Mouse (Mus musculus): Measurements from ENCODE around the gene Gm44503. TPM values are rescaled to one million over a fixed set of nuclear protein-coding genes. Genes with fewer than 3 reads are reported as not detected.

Gm44503 gene
- polyA plus RNA-seq, 1 experiment from 2014 or later: not detected

DNA sequence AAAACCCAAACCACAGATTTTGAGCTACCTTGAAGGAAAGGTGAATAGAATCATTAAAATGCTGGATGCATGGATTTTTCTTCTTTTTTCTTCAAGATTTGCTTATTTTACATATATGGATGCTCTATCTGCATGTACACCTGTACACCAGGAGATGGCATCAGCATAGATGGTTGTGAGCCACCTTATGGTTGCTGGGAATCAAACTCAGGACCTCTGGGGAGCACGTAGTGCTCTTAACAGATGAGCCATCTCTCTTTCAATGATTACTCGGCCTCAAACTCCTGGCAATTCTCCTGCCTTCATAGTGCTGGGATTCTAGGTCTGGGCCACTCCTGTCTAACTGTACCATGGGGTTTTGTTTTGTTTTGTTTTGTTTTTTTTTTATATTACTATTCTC, 24.4 kb downstream of the Gm44503 start:
- no peak overlapping the region for H3K27ac ChIP-seq (ENCODE audit: low read depth, low read length)
- no peak for ATAC-seq
- H3K4me2 ChIP-seq (replicated peaks; ENCODE audit: low read depth): no peak overlapping the region
- no peaks in the 10 kb centered on the region for H3K9me3 ChIP-seq (ENCODE audit: control insufficient read depth)
- no peak overlapping the region for H3K4me3 ChIP-seq (ENCODE audit: low read depth, low read length)
- no peaks in the 10 kb centered on the region for H3K27me3 ChIP-seq (replicated peaks; ENCODE audit: control insufficient read depth, insufficient read depth, low read length)
- H3K9ac ChIP-seq (ENCODE audit: low read depth, low read length): no peak overlapping the region
- peak; percentile 40 for TF ChIP-seq CTCF (IDR thresholded peaks at IDR 0.05; ENCODE audit: low read depth)
- H3K4me1 ChIP-seq (replicated peaks; ENCODE audit: control insufficient read depth, insufficient read depth, low read length): peaks cover 6% of the 10 kb centered on the region; the same call in 1 of the 2 replicates
- H3K36me3 ChIP-seq (ENCODE audit: control insufficient read depth, insufficient read depth): no peaks in the 10 kb centered on the region
- WGBS: 65% methylated on average over 2 of the region's 2 CpGs

DNA sequence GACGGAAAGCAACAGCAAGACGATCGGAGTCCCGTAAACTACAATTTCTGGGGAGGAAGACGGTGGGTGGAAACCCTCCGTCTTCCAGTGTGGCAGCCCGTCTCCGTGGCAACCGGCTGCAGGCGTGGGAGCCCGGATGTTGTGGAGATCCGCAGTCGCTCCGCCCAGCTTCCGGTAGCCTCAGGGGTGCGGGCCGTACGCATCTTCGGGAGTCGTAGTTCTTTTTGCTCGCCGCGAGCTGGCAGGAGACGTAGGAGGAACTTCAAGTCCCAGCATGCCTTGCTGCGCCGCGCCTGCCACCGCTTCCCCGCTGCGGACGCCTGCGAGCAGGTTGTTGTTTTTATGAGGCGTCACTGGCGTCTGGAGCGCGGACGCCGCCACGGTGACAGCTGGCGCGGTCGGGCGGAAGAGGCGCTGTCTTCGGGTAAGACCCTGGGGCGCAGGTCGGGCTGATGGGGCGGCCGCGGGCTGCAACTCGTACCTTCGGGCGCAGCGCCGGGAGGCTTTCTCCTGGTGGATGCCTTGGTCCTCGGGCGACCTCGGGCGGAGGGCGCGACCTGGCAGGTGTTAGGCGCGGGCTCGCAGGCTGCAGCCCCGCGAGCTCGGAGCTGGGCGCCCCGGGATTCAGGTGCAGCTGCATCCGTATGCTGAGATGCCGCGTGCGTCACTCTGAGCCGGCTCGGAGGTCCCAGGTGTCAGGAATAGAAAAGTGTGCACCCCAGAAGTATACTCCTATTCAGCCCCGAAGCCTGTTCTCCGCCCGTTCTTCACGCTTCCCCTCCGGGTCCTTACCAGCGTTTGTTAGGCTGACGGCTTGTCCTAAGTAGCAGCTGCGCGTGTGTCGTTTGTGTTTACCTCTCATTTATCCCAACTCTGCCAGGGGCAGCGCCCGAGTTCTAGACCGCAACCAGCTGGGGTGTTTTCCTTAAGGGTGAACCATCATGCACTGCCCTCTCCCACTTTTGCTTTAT, 26.9 kb downstream of the Gm44503 start, which contains the start of the genes Ccpg1os and Ccpg1:
Gene Ccpg1os (minus strand): TSS at position 133 of the 971 bp plus-strand sequence.
Gene Ccpg1 (plus strand): TSS at position 180 of the 971 bp plus-strand sequence.
- Histone ChIP-seq H3K4me1 (replicated peaks; ENCODE audit: control insufficient read depth, insufficient read depth, low read length) (peaks cover 6% of the 10 kb centered on the region; the same call in 1 of the 2 replicates), H3K27me3 (replicated peaks; ENCODE audit: control insufficient read depth, insufficient read depth, low read length) (no peaks in the 10 kb centered on the region), H3K9ac (ENCODE audit: low read depth, low read length) (peak within 1 kb of the TSS; percentile 78), H3K27ac (ENCODE audit: low read depth, low read length) (peak within 1 kb of the TSS; percentile 69), H3K4me3 (ENCODE audit: low read depth, low read length) (peak within 1 kb of the TSS; percentile 70), H3K9me3 (ENCODE audit: control insufficient read depth) (no peaks in the 10 kb centered on the region), H3K36me3 (ENCODE audit: control insufficient read depth, insufficient read depth) (no peaks in the 10 kb centered on the region), H3K4me2 (replicated peaks; ENCODE audit: low read depth) (peak within 1 kb of the TSS; percentile 90)
- TF ChIP-seq CTCF (IDR thresholded peaks at IDR 0.05; ENCODE audit: low read depth): peak; percentile 47
- under 1% methylated on average over 88 of the region's 88 CpGs for WGBS
- peak; percentile 99 for ATAC-seq

DNA sequence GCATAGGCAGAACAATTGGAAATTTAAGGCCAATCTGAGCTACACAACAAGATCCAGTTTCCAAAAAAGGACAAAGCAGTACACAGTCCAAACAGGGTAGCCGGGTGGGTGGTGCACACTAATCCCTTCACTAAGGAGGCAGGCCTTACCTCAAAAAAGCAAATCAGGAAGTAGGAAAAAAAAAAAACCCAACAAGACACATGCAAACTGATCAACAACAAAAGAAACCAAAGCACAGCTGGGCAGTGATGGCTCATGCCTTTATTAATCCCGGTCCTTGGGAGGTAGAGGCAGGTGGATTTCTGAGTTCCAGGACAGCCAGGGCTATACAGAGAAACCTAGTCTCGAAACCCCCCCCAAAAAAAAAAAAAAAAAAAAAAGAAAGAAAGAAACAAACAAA, 29.1 kb downstream of the Gm44503 start:
- H3K9ac ChIP-seq (ENCODE audit: low read depth, low read length): no peak overlapping the region
- H3K4me2 ChIP-seq (replicated peaks; ENCODE audit: low read depth): no peak overlapping the region
- H3K4me1 ChIP-seq (replicated peaks; ENCODE audit: control insufficient read depth, insufficient read depth, low read length): peaks cover 6% of the 10 kb centered on the region; the same call in 1 of the 2 replicates
- no peaks in the 10 kb centered on the region for H3K9me3 ChIP-seq (ENCODE audit: control insufficient read depth)
- no peak overlapping the region for H3K4me3 ChIP-seq (ENCODE audit: low read depth, low read length)
- H3K36me3 ChIP-seq (ENCODE audit: control insufficient read depth, insufficient read depth): no peaks in the 10 kb centered on the region
- H3K27ac ChIP-seq (ENCODE audit: low read depth, low read length): no peak overlapping the region
- H3K27me3 ChIP-seq (replicated peaks; ENCODE audit: control insufficient read depth, insufficient read depth, low read length): no peaks in the 10 kb centered on the region
- WGBS: 59% methylated on average over 3 of the region's 3 CpGs
- TF ChIP-seq CTCF (IDR thresholded peaks at IDR 0.05; ENCODE audit: low read depth): no peak
- no peak for ATAC-seq

DNA sequence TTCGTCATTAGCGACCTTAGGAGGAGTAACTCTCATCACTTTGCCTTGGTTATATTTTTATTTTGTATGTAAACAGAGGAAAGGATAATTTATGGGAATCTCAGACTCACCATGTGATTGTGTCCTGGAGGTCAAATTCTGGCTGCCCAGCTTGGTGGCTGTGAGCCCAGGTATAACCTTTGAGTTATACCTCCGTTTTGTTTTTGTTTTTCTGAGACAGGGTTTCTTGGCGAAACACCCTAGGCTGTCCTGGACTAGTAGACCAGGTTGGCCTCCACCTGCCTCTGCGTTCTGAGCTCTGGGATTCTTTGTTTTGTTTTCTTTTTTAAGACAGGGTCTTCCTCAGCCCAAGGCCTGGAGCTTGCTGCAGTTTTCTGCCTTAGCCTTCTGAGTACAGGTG, 30.1 kb downstream of the Gm44503 start:
- H3K27ac ChIP-seq (ENCODE audit: low read depth, low read length): no peak overlapping the region
- 88% methylated on average over 5 of the region's 5 CpGs for WGBS
- TF ChIP-seq CTCF (IDR thresholded peaks at IDR 0.05; ENCODE audit: low read depth): no peak
- no peak overlapping the region for H3K9ac ChIP-seq (ENCODE audit: low read depth, low read length)
- no peaks in the 10 kb centered on the region for H3K9me3 ChIP-seq (ENCODE audit: control insufficient read depth)
- H3K4me1 ChIP-seq (replicated peaks; ENCODE audit: control insufficient read depth, insufficient read depth, low read length): peaks cover 6% of the 10 kb centered on the region; the same call in 1 of the 2 replicates
- no peaks in the 10 kb centered on the region for H3K36me3 ChIP-seq (ENCODE audit: control insufficient read depth, insufficient read depth)
- H3K27me3 ChIP-seq (replicated peaks; ENCODE audit: control insufficient read depth, insufficient read depth, low read length): no peaks in the 10 kb centered on the region
- no peak overlapping the region for H3K4me2 ChIP-seq (replicated peaks; ENCODE audit: low read depth)
- H3K4me3 ChIP-seq (ENCODE audit: low read depth, low read length): no peak overlapping the region
- ATAC-seq: no peak

DNA sequence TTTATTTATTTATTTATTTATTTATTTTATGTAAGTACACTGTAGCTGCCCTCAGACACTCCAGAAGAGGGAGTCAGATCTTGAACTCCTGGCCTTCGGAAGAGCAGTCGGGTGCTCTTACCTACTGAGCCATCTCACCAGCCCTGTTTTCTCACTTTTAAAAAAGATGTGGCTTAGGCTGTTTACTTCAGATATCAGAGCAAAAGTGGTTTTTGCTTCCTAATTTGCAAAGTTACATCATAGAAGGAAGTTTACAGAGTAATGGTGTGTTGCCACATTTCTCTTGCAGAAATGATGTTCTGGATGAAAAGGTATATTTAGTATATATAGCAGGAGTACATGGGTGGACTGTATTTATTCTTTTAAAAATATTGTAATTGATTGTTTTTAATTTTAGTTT, 32.8 kb downstream of the Gm44503 start:
- no peak for TF ChIP-seq CTCF (IDR thresholded peaks at IDR 0.05; ENCODE audit: low read depth)
- Histone ChIP-seq H3K27ac (ENCODE audit: low read depth, low read length) (no peak overlapping the region), H3K9ac (ENCODE audit: low read depth, low read length) (no peak overlapping the region), H3K9me3 (ENCODE audit: control insufficient read depth) (no peaks in the 10 kb centered on the region), H3K4me2 (replicated peaks; ENCODE audit: low read depth) (no peak overlapping the region), H3K4me1 (replicated peaks; ENCODE audit: control insufficient read depth, insufficient read depth, low read length) (no peaks in the 10 kb centered on the region), H3K4me3 (ENCODE audit: low read depth, low read length) (no peak overlapping the region), H3K27me3 (replicated peaks; ENCODE audit: control insufficient read depth, insufficient read depth, low read length) (no peaks in the 10 kb centered on the region), H3K36me3 (ENCODE audit: control insufficient read depth, insufficient read depth) (no peaks in the 10 kb centered on the region)
- WGBS: 88% methylated on average over 2 of the region's 2 CpGs
- ATAC-seq: no peak

DNA sequence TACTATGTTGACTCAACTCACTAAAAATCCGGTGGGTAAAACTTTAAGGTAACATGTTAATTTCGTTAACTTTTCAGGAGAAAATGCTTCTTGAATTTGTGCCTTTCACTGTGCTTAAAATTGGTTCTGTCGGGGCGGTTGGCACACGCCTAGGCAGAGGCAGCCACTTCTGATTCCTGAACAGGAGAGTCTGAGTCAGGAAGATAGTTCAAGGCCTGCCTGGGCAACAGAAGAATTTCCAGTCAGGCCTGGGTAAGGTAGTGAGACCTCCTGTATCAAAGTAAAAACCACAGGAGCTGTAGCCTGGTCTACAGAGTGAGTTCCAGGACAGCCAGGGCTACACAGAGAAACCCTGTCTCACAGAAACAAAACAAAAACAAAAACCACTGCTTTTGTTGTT, 33.9 kb downstream of the Gm44503 start:
- no peaks in the 10 kb centered on the region for H3K27me3 ChIP-seq (replicated peaks; ENCODE audit: control insufficient read depth, insufficient read depth, low read length)
- H3K4me3 ChIP-seq (ENCODE audit: low read depth, low read length): no peak overlapping the region
- no peak overlapping the region for H3K27ac ChIP-seq (ENCODE audit: low read depth, low read length)
- H3K4me2 ChIP-seq (replicated peaks; ENCODE audit: low read depth): no peak overlapping the region
- no peaks in the 10 kb centered on the region for H3K4me1 ChIP-seq (replicated peaks; ENCODE audit: control insufficient read depth, insufficient read depth, low read length)
- WGBS: 86% methylated on average over 5 of the region's 5 CpGs
- H3K36me3 ChIP-seq (ENCODE audit: control insufficient read depth, insufficient read depth): no peaks in the 10 kb centered on the region
- no peak overlapping the region for H3K9ac ChIP-seq (ENCODE audit: low read depth, low read length)
- no peak for TF ChIP-seq CTCF (IDR thresholded peaks at IDR 0.05; ENCODE audit: low read depth)
- ATAC-seq: no peak
- no peaks in the 10 kb centered on the region for H3K9me3 ChIP-seq (ENCODE audit: control insufficient read depth)
